Mouse (Mus musculus): Measurements from ENCODE around the gene Tes3-ps. TPM values are rescaled to one million over a fixed set of nuclear protein-coding genes. Genes with fewer than 3 reads are reported as not detected.

Gene Tes3-ps
- total RNA-seq (2021) = 1 to 10 TPM; 1.4 TPM

GRCm38 (mm10) chr13:49492376-49493368, at the start of gene Tes3-ps:
Gene Tes3-ps, plus strand, starts transcription at chr13:49493318.
- DNase-seq = no peak

GRCm38 (mm10) chr13:49444451-49444850, 48.7 kb upstream of the Tes3-ps start:
- no peak for DNase-seq

- DNase-seq = peak; percentile 93
Observed at GRCm38 (mm10) chr13:49449318-49449749, 43.8 kb upstream of the Tes3-ps start.

- no peak for DNase-seq
Observed at GRCm38 (mm10) chr13:49460276-49460675, 32.8 kb upstream of the Tes3-ps start.

GRCm38 (mm10) chr13:49460692-49461414, 32.3 kb upstream of the Tes3-ps start:
- DNase-seq = no peak

- no peak for DNase-seq
Observed at GRCm38 (mm10) chr13:49461458-49462132, 31.5 kb upstream of the Tes3-ps start.

- no peak for DNase-seq
Observed at GRCm38 (mm10) chr13:49462921-49463320, 30.2 kb upstream of the Tes3-ps start.

GRCm38 (mm10) chr13:49465875-49466274, 27.2 kb upstream of the Tes3-ps start:
- DNase-seq = no peak

- peak; percentile 82 for DNase-seq
Observed at GRCm38 (mm10) chr13:49466393-49467075, 26.6 kb upstream of the Tes3-ps start.

GRCm38 (mm10) chr13:49467585-49467984, 25.5 kb upstream of the Tes3-ps start:
- no peak for DNase-seq

- DNase-seq = no peak
Observed at GRCm38 (mm10) chr13:49469002-49469401, 24.1 kb upstream of the Tes3-ps start.

- no peak for DNase-seq
Observed at GRCm38 (mm10) chr13:49470319-49470718, 22.8 kb upstream of the Tes3-ps start.

- DNase-seq = peak; percentile 44
Observed at GRCm38 (mm10) chr13:49470806-49471205, 22.3 kb upstream of the Tes3-ps start.

- DNase-seq = no peak
Observed at GRCm38 (mm10) chr13:49471981-49472675, 21.0 kb upstream of the Tes3-ps start.

GRCm38 (mm10) chr13:49472676-49473005, 20.5 kb upstream of the Tes3-ps start:
- DNase-seq = no peak

GRCm38 (mm10) chr13:49477887-49478286, 15.2 kb upstream of the Tes3-ps start:
- DNase-seq = no peak

GRCm38 (mm10) chr13:49478851-49479374, 14.2 kb upstream of the Tes3-ps start:
- no peak for DNase-seq

GRCm38 (mm10) chr13:49479399-49479798, 13.7 kb upstream of the Tes3-ps start:
- peak; percentile 27 for DNase-seq

- peak; percentile 84 for DNase-seq
Observed at GRCm38 (mm10) chr13:49480057-49480456, 13.1 kb upstream of the Tes3-ps start.

GRCm38 (mm10) chr13:49480551-49480950, 12.6 kb upstream of the Tes3-ps start:
- peak; percentile 42 for DNase-seq

GRCm38 (mm10) chr13:49485388-49485787, 7.7 kb upstream of the Tes3-ps start:
- DNase-seq = no peak
